Mouse (Mus musculus): ENCODE data around the gene Amz2. TPM values are rescaled to one million over a fixed set of nuclear protein-coding genes. Genes with fewer than 3 reads are reported as not detected.

Amz2 gene
- polyA plus RNA-seq, 2 experiments, result 43.6 to 88.2 TPM

DNA sequence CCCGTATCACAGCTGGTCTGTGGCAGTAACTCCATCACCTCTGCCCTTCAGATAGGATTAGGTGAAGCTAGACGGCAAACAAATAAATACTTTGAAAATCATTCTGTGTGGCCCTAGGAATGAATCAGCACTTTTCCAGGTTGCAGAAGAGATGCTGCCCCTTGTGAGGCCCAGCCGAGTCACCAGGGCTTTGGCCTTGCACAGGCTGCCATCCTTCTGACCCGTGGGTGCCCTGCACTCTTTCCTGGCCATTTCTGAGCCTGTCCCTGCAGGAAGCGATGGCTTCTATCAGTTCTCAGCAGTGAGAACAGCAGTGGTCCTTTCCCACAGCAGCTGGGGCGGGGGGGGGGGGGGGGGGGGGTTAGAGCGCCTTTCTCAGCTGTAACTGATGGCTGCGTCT, 11.1 kb downstream of the Amz2 start:
- no peak overlapping the region for H3K9ac ChIP-seq (ENCODE audit: low read depth, low read length, severe bottlenecking)
- H3K36me3 ChIP-seq (ENCODE audit: control insufficient read depth, insufficient read depth, low read length), result peaks cover 52% of the 10 kb centered on the region
- H3K4me1 ChIP-seq (ENCODE audit: control insufficient read depth, insufficient read depth, low read length), result peaks cover 4% of the 10 kb centered on the region; the same call in 1 of the 2 replicates
- TF ChIP-seq POLR2A (IDR thresholded peaks at IDR 0.05; ENCODE audit: borderline replicate concordance, extremely low read depth, insufficient read depth, insufficient read length), result no peak
- H3K9me3 ChIP-seq (ENCODE audit: control insufficient read depth, low read length), result no peaks in the 10 kb centered on the region
- DNase-seq (ENCODE audit: low spot score) (no peak), ATAC-seq (ENCODE audit: low FRiP score, low read depth) (no peak)
- H3K27me3 ChIP-seq (ENCODE audit: control insufficient read depth, insufficient read depth, low read length), result no peaks in the 10 kb centered on the region
- no peak overlapping the region for H3K27ac ChIP-seq (replicated peaks; ENCODE audit: low read depth, low read length)
- 67% methylated on average over 7 of the region's 8 CpGs for WGBS
- no peak overlapping the region for H3K4me2 ChIP-seq (replicated peaks; ENCODE audit: low read depth, low read length, severe bottlenecking)
- no peak overlapping the region for H3K4me3 ChIP-seq (replicated peaks; ENCODE audit: low read length)

DNA sequence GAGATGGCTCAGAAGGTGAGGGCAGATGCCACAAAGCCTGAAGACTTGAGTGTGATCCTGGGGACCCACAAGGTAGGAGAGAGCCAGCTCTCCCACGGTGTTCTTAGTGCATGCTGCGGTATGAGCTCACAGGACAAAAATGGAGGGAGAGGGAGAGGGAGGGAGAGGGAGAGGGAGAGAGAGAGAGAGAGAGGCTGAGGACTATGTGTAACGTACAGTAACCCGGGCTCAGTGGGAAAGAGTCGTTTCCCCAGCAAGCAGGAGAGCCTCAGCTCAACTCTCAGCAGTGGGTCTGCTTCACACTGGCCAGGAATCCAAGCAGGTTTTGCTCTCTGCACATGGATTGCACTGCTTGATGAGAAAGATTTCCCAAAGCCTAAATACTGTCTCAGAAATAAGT, 13.5 kb downstream of the Amz2 start:
- 0 out of 2 replicates have a peak overlapping the region, but pooled peaks have one; percentile 65 for H3K9ac ChIP-seq (ENCODE audit: low read depth, low read length, severe bottlenecking)
- peak overlapping the region; percentile 88; the same call in 1 of the 2 replicates for H3K4me2 ChIP-seq (replicated peaks; ENCODE audit: low read depth, low read length, severe bottlenecking)
- peaks cover 40% of the 10 kb centered on the region for H3K36me3 ChIP-seq (ENCODE audit: control insufficient read depth, insufficient read depth, low read length)
- 19% methylated on average over 5 of the region's 5 CpGs for WGBS
- no peaks in the 10 kb centered on the region for H3K9me3 ChIP-seq (ENCODE audit: control insufficient read depth, low read length)
- peak overlapping the region; percentile 55; the same call in 1 of the 2 replicates for H3K4me3 ChIP-seq (replicated peaks; ENCODE audit: low read length)
- DNase-seq (ENCODE audit: low spot score) (no peak), ATAC-seq (ENCODE audit: low FRiP score, low read depth) (peak; percentile 42; the same call in 1 of the 2 replicates)
- TF ChIP-seq POLR2A (IDR thresholded peaks at IDR 0.05; ENCODE audit: borderline replicate concordance, extremely low read depth, insufficient read depth, insufficient read length), result no peak
- H3K27ac ChIP-seq (replicated peaks; ENCODE audit: low read depth, low read length), result no peak overlapping the region
- H3K27me3 ChIP-seq (ENCODE audit: control insufficient read depth, insufficient read depth, low read length), result no peaks in the 10 kb centered on the region
- peaks cover 4% of the 10 kb centered on the region; the same call in 1 of the 2 replicates for H3K4me1 ChIP-seq (ENCODE audit: control insufficient read depth, insufficient read depth, low read length)

GRCm38 (mm10) chr11:109439829-109440340, 14.1 kb downstream of the Amz2 start:
- Histone ChIP-seq H3K4me3 (replicated peaks; ENCODE audit: low read length) (peak overlapping the region; percentile 55), H3K9ac (ENCODE audit: low read depth, low read length, severe bottlenecking) (peak overlapping the region; percentile 65), H3K27ac (replicated peaks; ENCODE audit: low read depth, low read length) (no peak overlapping the region), H3K4me2 (replicated peaks; ENCODE audit: low read depth, low read length, severe bottlenecking) (peak overlapping the region; percentile 88), H3K4me1 (ENCODE audit: control insufficient read depth, insufficient read depth, low read length) (peaks cover 4% of the 10 kb centered on the region; the same call in 1 of the 2 replicates), H3K27me3 (ENCODE audit: control insufficient read depth, insufficient read depth, low read length) (no peaks in the 10 kb centered on the region), H3K36me3 (ENCODE audit: control insufficient read depth, insufficient read depth, low read length) (peaks cover 33% of the 10 kb centered on the region), H3K9me3 (ENCODE audit: control insufficient read depth, low read length) (no peaks in the 10 kb centered on the region)
- TF ChIP-seq POLR2A (IDR thresholded peaks at IDR 0.05; ENCODE audit: borderline replicate concordance, extremely low read depth, insufficient read depth, insufficient read length), result no peak
- ATAC-seq (ENCODE audit: low FRiP score, low read depth) (peak; percentile 47), DNase-seq (ENCODE audit: low spot score) (peak; percentile 65)
- 3% methylated on average over 32 of the region's 32 CpGs for WGBS

DNA sequence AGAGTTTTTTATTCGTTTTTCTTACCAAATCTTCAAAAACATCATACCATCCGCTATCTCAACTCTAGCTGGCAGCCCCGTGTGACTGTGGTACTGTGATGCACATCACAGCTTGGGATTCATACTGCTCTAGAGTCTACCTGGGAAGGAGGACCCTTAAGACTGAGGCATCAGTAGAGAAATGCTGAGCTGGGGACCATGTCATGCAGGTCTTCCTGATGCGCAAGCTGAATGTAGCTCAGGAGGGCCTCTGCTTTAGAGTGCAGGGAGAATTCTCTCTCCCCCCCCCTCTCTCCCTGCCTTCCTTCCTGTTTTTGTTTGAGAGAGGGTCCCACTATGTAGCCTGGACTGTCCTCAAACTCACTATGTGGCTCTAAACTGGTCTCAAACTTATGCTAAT, 14.9 kb downstream of the Amz2 start:
- H3K36me3 ChIP-seq (ENCODE audit: control insufficient read depth, insufficient read depth, low read length), result peaks cover 26% of the 10 kb centered on the region
- no peak overlapping the region for H3K27ac ChIP-seq (replicated peaks; ENCODE audit: low read depth, low read length)
- peaks cover 4% of the 10 kb centered on the region; the same call in 1 of the 2 replicates for H3K4me1 ChIP-seq (ENCODE audit: control insufficient read depth, insufficient read depth, low read length)
- ATAC-seq (ENCODE audit: low FRiP score, low read depth) (no peak), DNase-seq (ENCODE audit: low spot score) (no peak)
- no peak overlapping the region for H3K9ac ChIP-seq (ENCODE audit: low read depth, low read length, severe bottlenecking)
- no peak for TF ChIP-seq POLR2A (IDR thresholded peaks at IDR 0.05; ENCODE audit: borderline replicate concordance, extremely low read depth, insufficient read depth, insufficient read length)
- 62% methylated on average over 4 of the region's 4 CpGs for WGBS
- no peaks in the 10 kb centered on the region for H3K9me3 ChIP-seq (ENCODE audit: control insufficient read depth, low read length)
- H3K4me3 ChIP-seq (replicated peaks; ENCODE audit: low read length), result peak overlapping the region; percentile 55
- H3K27me3 ChIP-seq (ENCODE audit: control insufficient read depth, insufficient read depth, low read length), result no peaks in the 10 kb centered on the region
- peak overlapping the region; percentile 88 for H3K4me2 ChIP-seq (replicated peaks; ENCODE audit: low read depth, low read length, severe bottlenecking)

DNA sequence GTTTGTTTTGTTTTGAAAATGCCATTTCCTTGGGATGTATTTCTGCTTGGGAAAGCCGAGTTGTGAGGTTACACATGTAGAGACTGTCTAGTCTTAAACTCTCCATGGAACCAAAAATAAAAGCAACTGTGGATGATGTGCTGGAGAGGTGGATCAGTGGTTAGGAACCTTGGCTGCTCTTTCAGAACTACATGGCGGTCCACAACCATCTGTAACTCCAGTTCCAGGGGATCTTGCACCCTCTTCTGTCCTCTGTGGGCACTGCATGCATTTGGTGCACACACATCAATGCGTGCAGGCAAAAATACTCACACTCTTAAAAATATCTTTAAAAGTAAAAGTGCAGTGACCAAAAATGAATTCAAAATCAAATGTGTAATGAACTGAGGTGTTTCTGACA, 15.4 kb downstream of the Amz2 start:
- H3K4me2 ChIP-seq (replicated peaks; ENCODE audit: low read depth, low read length, severe bottlenecking), result no peak overlapping the region
- H3K4me1 ChIP-seq (ENCODE audit: control insufficient read depth, insufficient read depth, low read length), result peaks cover 4% of the 10 kb centered on the region; the same call in 1 of the 2 replicates
- no peak overlapping the region for H3K27ac ChIP-seq (replicated peaks; ENCODE audit: low read depth, low read length)
- 61% methylated on average over 3 of the region's 3 CpGs for WGBS
- H3K27me3 ChIP-seq (ENCODE audit: control insufficient read depth, insufficient read depth, low read length), result no peaks in the 10 kb centered on the region
- H3K9ac ChIP-seq (ENCODE audit: low read depth, low read length, severe bottlenecking), result no peak overlapping the region
- no peak for TF ChIP-seq POLR2A (IDR thresholded peaks at IDR 0.05; ENCODE audit: borderline replicate concordance, extremely low read depth, insufficient read depth, insufficient read length)
- H3K4me3 ChIP-seq (replicated peaks; ENCODE audit: low read length), result no peak overlapping the region
- ATAC-seq (ENCODE audit: low FRiP score, low read depth) (no peak), DNase-seq (ENCODE audit: low spot score) (no peak)
- H3K36me3 ChIP-seq (ENCODE audit: control insufficient read depth, insufficient read depth, low read length), result peaks cover 22% of the 10 kb centered on the region
- no peaks in the 10 kb centered on the region for H3K9me3 ChIP-seq (ENCODE audit: control insufficient read depth, low read length)

All from limb, embryonic 14.5 days (tissue).